Mouse (Mus musculus) cerebellum, adult 11-12 months (tissue): ENCODE data around the gene Ldhd.
A peak's percentile ranks its signal among the peaks of the same experiment; 100 is the strongest.
"Not testable (repeated sequence)": the region's sequence is repeated elsewhere in the genome, so short reads cannot be mapped to it uniquely, and the experiment has no call there.

ENCODE experiments used
- DNase-seq: peaks from one replicate; pipeline ENCODE4 v3.0.0; 2022

The Ldhd gene

GRCm38 (mm10) chr8:111630105-111630521 is at the start of gene Ldhd:
Ldhd (minus strand) TSS chr8:111630374.
- peak; percentile 79 for DNase-seq

GRCm38 (mm10) chr8:111678848-111679247 is 48.7 kb upstream of the Ldhd start:
- DNase-seq = no peak

DNA sequence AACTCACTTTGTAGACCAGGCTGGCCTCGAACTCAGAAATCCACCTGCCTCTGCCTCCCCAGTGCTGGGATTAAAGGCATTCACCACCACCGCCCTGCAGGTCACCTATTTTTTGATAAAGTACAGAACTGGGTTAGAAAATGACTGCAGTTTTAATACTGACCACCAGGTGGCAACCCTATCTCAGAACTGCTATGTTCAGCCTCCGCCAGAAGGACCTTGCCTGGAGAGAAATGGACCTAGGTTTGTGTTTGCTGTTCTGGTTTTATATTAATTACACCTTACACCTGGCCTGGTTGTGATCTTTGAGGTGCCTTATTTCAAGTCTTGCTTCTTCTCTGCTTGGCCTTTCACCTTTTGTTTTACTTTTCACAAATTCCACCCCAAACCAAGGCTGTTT is 47.9 kb upstream of the Ldhd start:
- DNase-seq = peak; percentile 34

DNA sequence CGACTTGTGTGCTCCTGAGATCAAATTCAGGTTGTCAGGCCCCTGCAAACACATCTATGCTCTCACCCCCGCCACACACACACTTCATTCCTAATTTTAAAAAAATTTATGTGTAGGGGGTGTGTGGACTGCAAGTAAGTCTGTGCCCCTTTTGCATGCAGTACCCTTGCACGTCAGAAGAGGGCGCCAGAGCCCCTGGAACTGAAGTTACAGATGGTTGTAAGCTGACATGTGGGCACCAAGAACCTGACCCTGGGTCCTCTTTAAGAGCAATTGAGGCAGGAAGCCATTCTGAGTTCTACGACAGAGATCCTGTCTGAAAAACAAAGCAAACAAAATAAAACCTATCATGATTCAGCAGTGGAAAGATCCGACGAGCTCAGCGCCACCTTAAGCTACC is 46.1 kb upstream of the Ldhd start:
- DNase-seq = no peak

GRCm38 (mm10) chr8:111666751-111667150 is 36.6 kb upstream of the Ldhd start:
- no peak for DNase-seq

DNA sequence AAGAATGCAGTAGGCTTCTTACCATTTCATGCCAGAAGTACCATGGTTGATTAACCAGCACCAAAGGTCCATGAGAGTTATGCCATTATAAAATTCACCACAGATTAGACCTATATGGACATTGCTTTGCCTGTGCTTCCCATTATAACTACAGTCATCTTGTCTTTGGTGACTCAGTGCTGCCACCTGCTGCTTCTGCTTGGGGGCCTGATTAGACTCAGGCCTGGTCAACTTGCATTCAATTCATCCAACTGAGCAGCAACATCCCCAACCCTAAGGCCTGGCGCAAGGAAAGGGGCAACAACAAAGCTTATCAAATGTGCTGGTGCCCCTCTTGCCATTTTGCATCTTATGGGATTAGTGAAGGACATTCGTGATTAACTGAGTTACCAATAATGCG is 32.3 kb upstream of the Ldhd start:
- DNase-seq = peak; percentile 63

DNA sequence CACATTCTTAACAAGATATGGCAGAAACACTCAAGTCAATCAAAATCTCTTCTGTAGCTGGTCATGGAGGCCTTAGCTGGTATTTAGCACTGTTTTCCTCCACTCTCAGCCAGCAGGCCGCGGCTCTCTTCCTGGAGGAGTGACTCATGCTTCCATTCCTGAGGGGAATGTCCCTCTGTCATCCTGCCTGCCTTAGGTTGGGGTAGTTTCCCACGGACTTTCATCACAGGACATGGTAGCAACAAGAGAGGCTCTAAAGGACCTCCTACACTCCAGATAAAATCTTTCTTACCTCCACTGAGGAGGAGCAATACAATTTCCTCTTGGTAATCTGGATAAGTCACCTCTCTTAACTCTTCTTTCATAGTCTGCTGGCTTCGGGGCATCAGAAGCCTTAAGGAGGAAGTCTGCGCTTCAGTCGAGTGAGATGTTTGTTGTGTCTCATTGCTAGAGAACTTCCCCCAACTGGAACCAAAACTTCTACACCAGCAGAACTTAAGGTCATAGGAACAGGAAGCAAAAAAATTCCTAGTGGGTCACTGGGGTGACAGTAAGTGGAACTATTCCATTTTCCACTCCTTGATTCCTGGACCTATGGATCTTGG is 28.7 kb upstream of the Ldhd start:
- no peak for DNase-seq

DNA sequence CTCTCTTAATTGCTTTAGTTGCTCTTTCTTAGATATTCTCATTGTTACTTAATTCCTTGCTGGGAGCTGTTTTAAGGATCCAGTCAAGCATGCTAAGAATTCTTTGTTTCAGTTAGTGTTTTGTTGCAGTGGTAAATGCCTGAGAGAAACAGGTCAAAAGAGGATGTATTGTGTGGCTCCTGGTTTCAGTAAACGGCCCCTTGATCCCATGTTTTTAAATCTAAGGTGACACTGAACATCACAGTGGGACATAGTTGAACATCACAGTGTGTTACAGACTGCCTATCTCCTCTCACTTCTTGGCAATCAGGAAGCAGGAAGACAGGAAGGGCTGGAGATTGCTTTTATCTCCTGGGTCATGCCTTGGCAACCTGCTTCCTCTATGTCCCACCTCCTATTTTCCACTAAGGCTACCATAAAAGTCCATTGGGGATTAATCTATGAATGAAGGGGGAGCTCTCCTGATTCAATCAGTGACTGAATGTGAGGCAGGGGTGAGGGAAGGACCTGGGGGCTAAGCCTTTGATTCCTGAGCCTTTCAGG is 27.2 kb upstream of the Ldhd start:
- DNase-seq = no peak

DNA sequence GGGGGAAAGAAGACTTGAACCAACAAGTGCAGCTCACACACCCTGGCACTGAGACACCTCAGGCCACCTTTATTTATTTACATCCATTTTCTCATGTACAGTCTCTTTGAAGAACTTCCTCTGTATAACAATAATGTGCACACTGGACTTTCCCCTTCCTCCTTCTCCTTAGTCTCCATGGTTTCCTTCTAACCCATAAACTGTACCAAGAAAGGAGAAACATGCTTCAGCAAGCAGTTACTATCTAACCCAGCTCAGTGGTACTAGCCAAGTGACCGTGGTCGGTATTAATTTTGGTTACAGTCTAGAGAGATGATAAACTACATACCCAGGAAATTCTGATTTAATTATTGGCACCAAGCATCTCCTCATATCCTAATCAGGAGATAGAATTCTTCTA is 23.4 kb upstream of the Ldhd start:
- DNase-seq = no peak

- no peak for DNase-seq
Measured at GRCm38 (mm10) chr8:111650651-111651050, 20.5 kb upstream of the Ldhd start.

DNA sequence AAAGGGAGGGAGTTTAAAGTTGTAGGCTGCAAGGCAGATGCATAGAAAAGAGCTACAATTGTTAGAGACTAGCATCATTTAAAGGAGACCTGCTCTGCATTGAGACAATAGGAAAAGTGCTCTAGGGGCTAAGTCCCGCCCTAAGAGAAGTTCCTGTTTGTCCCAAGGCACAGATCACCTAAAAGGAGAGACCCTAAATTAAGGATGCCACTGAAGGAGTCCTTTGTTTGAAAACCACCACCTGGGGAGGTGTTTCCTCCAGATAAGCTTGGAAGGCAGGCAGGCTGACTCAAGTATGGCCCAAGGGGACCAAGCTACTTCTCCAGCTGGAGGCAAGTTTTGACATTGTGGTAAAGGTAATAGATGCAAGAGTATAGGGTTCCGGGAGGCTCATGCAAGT is 18.7 kb upstream of the Ldhd start:
- DNase-seq = no peak

DNA sequence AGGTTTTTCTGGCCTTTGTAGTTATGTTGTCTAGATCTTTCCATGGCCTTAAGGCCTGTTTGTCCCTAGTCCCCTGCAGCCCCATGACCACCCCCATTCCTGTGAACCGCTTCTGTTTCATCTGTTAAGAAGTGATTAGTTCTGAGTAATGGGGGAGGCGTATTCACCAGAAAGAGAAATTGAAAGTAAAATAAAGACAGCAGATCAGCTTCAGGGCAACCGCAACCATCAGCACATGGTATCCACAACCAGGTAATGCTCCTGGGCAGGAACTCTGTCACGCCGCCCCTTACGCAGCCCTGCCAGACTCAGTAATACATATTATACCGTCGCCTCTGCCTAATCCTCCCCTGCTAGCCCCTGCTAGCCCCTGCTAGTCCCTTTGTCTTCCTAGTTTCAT is 15.5 kb upstream of the Ldhd start:
- DNase-seq = no peak

DNA sequence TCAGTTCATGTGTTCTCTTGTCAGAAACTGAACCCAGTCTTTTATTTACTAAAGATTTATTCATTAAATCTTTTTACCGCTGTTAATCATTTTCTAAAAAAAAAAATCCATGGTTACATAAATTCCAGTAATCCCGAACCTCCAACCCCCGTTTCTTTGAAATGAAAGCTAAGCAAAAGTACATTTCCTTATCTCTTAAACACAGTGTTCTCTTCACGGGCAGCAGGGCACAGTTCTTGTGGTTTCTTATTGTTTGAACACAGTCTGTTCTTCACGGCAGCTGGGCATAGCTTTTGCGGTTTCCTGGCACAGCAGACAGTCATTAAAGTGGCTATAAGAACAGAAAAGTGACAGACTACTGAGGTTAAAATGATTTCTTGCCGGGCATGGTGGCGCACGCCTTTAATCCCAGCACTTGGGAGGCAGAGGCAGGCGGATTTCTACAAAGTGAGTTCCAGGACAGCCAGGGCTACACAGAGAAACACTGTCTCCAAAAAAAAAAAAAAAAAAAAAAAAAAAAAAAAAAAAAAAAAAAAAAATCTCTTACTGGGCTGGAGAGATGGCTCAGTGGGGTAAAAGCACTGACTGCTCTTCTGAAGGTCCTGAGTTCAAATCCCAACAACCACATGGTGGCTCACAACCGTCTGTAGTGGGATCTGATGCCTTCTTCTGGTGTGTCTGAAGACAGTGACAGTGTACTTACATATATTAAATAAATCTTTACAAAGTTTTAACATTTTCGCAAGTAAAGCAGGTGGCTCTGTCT is 14.3 kb upstream of the Ldhd start:
- DNase-seq = not testable (repeated sequence)

DNA sequence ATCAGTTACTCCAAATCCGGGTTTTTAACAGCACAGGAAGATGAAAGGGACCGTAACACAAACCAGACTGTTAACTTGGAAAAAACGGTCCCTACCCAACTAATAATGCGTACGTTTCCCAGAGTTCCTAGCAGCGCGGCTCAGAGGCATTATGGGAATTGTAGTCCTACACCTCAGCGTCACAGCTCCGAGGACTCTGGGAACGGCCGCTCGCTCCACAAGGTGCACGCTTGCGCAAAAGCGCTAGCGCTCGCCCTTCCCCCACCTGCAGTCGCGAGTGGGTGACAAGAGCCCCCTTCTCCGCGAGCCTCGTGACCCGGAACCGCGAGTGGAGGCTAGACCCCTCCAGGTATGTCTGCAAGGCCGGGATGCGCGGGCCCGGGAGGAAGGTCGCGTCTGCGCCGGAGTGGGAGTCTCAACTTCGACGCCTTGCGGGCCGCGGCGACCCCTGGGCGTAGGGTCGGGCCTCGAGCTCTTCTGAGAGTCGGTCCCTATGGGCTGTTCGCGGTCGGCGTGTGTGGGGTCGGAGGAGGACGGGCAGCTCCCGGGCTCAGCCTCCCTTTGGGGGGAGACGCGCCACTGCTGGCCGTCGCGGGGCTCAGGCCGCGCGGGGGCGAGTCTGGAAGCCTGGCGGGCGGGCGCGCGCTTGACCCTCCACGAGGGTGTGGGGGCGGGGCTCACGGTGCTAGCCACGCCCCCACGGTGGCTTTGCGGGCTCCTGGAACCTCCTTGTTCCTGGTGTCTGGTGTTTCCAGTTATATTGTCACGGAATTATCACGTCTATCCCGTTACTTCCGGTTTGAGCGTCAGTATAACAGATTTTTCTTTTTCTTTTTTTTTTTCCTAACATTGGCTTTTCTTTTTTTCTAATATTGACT is 13.3 kb upstream of the Ldhd start, which contains the start of gene Zfp1:
Gene Zfp1 (plus strand): TSS at position 138 of the 878 bp plus-strand sequence.
- DNase-seq = peak; percentile 93

DNA sequence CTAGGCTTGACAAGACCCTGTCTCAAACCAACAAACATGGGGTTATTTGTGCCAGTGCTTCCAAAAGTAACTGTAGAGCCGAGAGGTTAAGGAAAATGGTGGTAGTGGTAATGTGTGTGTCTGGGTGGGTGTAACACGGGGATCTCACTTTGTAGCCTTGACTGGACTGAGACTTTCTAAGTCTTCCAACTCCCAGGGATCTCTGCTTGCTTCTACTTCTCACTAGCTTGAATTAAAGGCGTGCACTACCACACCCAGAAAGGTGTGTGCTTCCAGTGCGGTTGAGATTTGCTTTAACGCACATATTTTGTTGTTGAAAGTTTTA is 12.7 kb upstream of the Ldhd start:
- no peak for DNase-seq

- DNase-seq = no peak
Measured at GRCm38 (mm10) chr8:111642496-111642895, 12.3 kb upstream of the Ldhd start.

- no peak for DNase-seq
Measured at GRCm38 (mm10) chr8:111641064-111641463, 10.9 kb upstream of the Ldhd start.

DNA sequence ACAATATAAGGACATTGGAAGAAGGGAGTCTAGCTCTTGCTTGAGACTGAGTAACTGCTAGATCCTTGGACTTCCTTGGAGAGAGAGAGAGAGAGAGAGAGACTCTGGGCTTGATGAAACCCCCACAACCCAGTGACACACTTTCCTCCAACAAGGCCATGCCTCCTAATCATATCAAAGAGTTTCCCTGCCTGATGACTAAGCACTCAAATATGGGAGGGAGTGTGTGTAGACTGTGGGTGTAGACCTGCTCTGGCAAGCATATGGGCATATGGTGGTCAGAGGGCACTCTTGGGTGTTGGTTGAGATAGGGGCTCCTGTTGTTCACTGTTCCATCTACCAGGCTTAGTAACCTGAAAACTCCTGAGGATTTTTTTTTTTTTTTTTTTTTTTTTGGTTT is 7.9 kb upstream of the Ldhd start:
- DNase-seq = no peak

DNA sequence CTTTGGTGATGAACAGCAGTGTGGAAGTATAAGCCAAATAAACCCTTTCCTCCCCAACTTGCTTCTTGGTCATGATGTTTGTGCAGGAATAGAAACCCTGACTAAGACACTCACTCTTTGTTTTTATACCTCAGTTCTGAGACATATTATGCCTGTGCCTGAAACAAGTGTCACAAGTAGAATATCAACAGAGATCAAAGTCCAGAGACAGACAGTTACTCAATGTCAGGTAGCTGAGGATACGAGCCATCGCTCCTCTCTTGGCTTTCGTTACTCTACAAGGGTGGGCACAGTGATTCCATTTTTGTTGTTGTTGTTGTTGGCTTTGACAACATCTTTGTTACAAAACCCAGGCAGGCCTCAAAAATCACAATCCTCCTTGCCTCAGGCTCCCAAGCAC is 2.8 kb upstream of the Ldhd start:
- DNase-seq = no peak

DNA sequence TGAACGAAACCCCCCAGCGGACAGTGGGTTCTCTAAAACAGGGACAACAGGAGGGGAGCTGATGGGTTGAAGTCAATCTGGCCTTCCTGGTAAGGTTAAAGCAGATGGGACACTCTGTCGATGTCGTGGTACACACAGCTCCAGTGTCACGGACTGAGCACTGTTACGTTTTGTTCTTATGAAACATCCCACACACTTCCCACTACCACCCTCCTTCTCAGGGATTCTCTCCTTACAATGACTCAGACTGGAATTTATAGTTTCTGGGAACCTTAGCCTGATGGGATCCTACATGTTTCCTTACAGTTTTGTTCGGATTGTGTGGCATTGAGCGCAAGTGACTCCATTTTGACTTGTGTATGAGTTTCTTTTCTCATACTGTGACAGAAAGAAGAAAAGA is 1.4 kb upstream of the Ldhd start:
- DNase-seq = no peak

- DNase-seq = peak; percentile 36
Measured at GRCm38 (mm10) chr8:111628894-111629501, 1.2 kb downstream of the Ldhd start.

- no peak for DNase-seq
Measured at GRCm38 (mm10) chr8:111628401-111628800, 1.8 kb downstream of the Ldhd start.

DNA sequence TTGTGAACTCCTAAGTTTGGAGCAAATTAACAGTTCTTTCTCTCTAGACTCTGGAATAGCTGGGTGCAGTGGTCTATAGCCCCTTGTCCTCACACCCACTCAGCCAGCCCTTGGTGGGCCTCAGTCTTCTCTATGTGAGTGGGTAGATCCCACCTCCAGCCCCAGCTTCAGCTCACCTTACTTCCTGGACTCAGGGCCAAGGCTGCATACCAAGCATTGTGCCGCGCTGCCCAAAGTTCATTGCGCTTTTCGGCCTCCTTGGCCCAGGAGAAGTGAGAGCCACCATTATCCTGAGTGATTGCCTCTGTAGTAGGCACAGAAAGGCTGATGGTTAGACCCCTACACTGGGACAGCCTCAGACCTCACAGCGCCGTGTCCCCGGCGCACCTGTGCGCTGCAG is 2.3 kb downstream of the Ldhd start:
- no peak for DNase-seq
